Mouse (Mus musculus) lung, embryonic 15.5 days (tissue): ENCODE data around the gene Polr3gl. TPM values are rescaled to one million over a fixed set of nuclear protein-coding genes. Genes with fewer than 3 reads are reported as not detected.
A peak's percentile ranks its signal among the peaks of the same experiment; 100 is the strongest.

Source experiments
- ATAC-seq: fragments of 200-750 bp; cut with Nextera tagmentation; 2 replicates; pipeline ENCODE4 v1.8.0; 2017; ENCODE audit warnings: moderate number of reproducible peaks, borderline replicate concordance; ENCODE audit not compliant: low FRiP score, low TSS enrichment; ENCODE audit errors: extremely low read depth
- H3K27ac ChIP-seq: fragments of 300-500 bp; sonication (generic); 2 replicates; pipeline ENCODE4 v1.5.1; 2015; ENCODE audit warnings: moderate library complexity, mild to moderate bottlenecking, inconsistent platforms
- H3K27me3 ChIP-seq: fragments of 300-500 bp; sonication (generic); 2 replicates; pipeline ENCODE4 v1.6.1; 2015; ENCODE audit warnings: inconsistent platforms
- H3K36me3 ChIP-seq: fragments of 300-500 bp; sonication (generic); 2 replicates; pipeline ENCODE4 v1.6.1; 2015; ENCODE audit warnings: inconsistent platforms
- H3K4me1 ChIP-seq: fragments of 300-500 bp; sonication (generic); 2 replicates; pipeline ENCODE4 v1.6.1; 2015; ENCODE audit warnings: inconsistent platforms
- H3K4me2 ChIP-seq: fragments of 300-500 bp; sonication (generic); 2 replicates; pipeline ENCODE4 v1.6.1; 2015; ENCODE audit warnings: inconsistent platforms, mild to moderate bottlenecking, moderate library complexity
- H3K4me3 ChIP-seq: fragments of 300-500 bp; sonication (generic); 2 replicates; pipeline ENCODE4 v1.5.1; 2015; ENCODE audit warnings: mild to moderate bottlenecking, inconsistent platforms
- H3K9ac ChIP-seq: fragments of 300-500 bp; sonication (generic); 2 replicates; pipeline ENCODE4 v1.6.1; 2015; ENCODE audit warnings: inconsistent platforms
- H3K9me3 ChIP-seq: fragments of 300-500 bp; sonication (generic); 2 replicates; pipeline ENCODE4 v1.6.1; 2016; ENCODE audit warnings: inconsistent platforms
- WGBS: fragments of 180-500 bp; shearing (Covaris S2); methylation state at CpG from one replicate; pipeline ENCODE4 v1.1.7; 2015; 5-methylcytosine and 5-hydroxymethylcytosine counted together
- polyA plus RNA-seq: library from polyadenylated mRNA; unstranded; fragments of >200 nt; fragmentation: Nextera tagmentation; extraction: Ambion mirVana; gene quantifications from 2 replicates; pipeline ENCODE4 v1.2.1, GENCODE M21; 2015

The Polr3gl gene
- polyA plus RNA-seq, 1 experiment from 2014 or later: 39.8 TPM

GRCm38 (mm10) chr3:96558668-96559196, 35.2 kb downstream of the Polr3gl start:
- H3K4me3 ChIP-seq: peak overlapping the region; percentile 70
- H3K9me3 ChIP-seq: no peaks in the 10 kb centered on the region
- peak overlapping the region; percentile 76 for H3K4me2 ChIP-seq
- H3K4me1 ChIP-seq: peaks cover 75% of the 10 kb centered on the region
- WGBS: 16% methylated on average over 10 of the region's 10 CpGs
- H3K27me3 ChIP-seq: no peaks in the 10 kb centered on the region
- H3K9ac ChIP-seq: peak overlapping the region; percentile 80
- no peak for ATAC-seq
- H3K27ac ChIP-seq: peak overlapping the region; percentile 86
- H3K36me3 ChIP-seq: peaks cover 20% of the 10 kb centered on the region

DNA sequence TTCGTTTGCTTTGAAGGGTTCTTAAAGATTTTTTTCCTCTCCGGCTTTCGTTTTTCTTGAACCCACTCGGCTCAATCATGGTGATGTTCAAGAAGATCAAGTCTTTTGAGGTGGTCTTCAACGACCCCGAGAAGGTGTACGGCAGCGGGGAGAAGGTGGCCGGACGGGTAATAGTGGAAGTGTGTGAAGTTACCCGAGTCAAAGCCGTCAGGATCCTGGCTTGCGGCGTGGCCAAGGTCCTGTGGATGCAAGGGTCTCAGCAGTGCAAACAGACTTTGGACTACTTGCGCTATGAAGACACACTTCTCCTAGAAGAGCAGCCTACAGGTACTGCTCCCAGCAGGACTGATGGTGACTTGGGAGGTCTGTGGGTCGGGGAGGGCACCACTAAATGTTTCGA, 35.8 kb downstream of the Polr3gl start:
- Histone ChIP-seq H3K27ac (peak overlapping the region; percentile 86), H3K9me3 (no peaks in the 10 kb centered on the region), H3K4me3 (peak overlapping the region; percentile 70), H3K9ac (peak overlapping the region; percentile 80), H3K36me3 (peaks cover 20% of the 10 kb centered on the region), H3K4me2 (peak overlapping the region; percentile 76), H3K4me1 (peaks cover 69% of the 10 kb centered on the region), H3K27me3 (no peaks in the 10 kb centered on the region)
- under 1% methylated on average over 17 of the region's 17 CpGs for WGBS
- no peak for ATAC-seq

DNA sequence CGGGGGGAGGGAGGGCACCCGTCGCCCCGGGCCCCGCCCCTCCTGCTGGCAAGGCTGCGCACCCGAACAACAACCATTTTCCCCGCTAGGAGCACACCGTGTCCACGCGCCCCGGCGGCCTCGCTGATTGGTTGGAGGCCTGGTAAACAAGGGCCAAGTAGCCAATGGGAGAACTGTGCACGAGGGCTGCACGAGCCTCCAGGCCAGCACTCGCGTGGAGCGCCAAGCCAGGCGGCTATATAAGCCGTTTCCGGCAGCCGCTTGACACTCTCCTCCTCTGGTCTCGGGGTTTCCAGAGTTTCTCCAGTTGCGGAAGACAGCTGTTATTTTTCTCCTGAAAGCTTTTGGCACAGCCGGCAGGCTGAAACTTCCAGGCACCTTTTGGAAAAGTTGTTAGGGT, 36.3 kb downstream of the Polr3gl start, which contains the start of gene Txnip:
Gene Txnip, plus strand, starts transcription at position 264 of the 400 bp plus-strand sequence.
- no peaks in the 10 kb centered on the region for H3K27me3 ChIP-seq
- H3K9ac ChIP-seq: peak within 1 kb of the TSS; percentile 80
- ATAC-seq: peak; percentile 98
- H3K4me3 ChIP-seq: peak within 1 kb of the TSS; percentile 70
- H3K27ac ChIP-seq: peak within 1 kb of the TSS; percentile 91
- 0% methylated on average over 26 of the region's 26 CpGs for WGBS
- peaks cover 20% of the 10 kb centered on the region for H3K36me3 ChIP-seq
- peak within 1 kb of the TSS; percentile 76 for H3K4me2 ChIP-seq
- no peaks in the 10 kb centered on the region for H3K9me3 ChIP-seq
- H3K4me1 ChIP-seq: peaks cover 68% of the 10 kb centered on the region

- H3K4me3 ChIP-seq: peak overlapping the region; percentile 70
- peak overlapping the region; percentile 91 for H3K27ac ChIP-seq
- H3K27me3 ChIP-seq: no peaks in the 10 kb centered on the region
- H3K4me2 ChIP-seq: peak overlapping the region; percentile 76
- WGBS: 4% methylated on average over 22 of the region's 22 CpGs
- H3K9me3 ChIP-seq: no peaks in the 10 kb centered on the region
- H3K36me3 ChIP-seq: peaks cover 20% of the 10 kb centered on the region
- ATAC-seq: no peak
- H3K9ac ChIP-seq: peak overlapping the region; percentile 40
- H3K4me1 ChIP-seq: peaks cover 62% of the 10 kb centered on the region
Measured at GRCm38 (mm10) chr3:96556651-96557635, 37.0 kb downstream of the Polr3gl start.

DNA sequence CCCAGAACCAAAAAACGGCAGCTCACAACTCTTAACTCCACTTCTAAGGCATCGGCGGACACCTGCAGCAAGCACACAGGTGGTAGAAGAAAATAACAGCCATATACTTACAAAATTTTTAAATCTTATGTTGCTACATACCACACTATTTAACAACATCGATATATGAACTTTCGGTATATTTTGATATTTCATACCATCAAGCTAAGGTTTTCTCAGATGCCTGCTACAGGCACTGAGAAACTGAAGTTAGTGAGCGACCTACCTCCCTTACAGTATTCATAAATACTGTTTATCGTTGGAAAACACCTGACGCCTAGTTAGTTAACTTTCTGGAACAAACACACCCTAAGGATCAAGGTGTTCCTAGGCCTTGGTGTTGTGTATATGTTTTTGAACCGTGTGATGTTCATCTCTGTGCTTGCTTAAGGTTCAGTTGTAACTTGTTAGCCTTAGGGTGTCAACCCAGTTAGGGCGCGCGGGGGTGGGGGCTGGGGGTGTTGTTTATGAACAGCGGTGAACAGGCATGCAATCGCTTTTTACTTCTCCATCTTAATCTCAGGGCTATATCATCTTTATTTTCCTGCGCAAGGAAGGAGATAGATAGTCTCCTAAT, 37.9 kb downstream of the Polr3gl start:
- H3K4me1 ChIP-seq: peaks cover 58% of the 10 kb centered on the region
- H3K4me3 ChIP-seq: peak overlapping the region; percentile 70; the same call in 1 of the 2 replicates
- no peaks in the 10 kb centered on the region for H3K27me3 ChIP-seq
- WGBS: 70% methylated on average over 15 of the region's 15 CpGs
- no peaks in the 10 kb centered on the region for H3K9me3 ChIP-seq
- peak overlapping the region; percentile 91 for H3K27ac ChIP-seq
- no peak overlapping the region for H3K9ac ChIP-seq
- H3K36me3 ChIP-seq: peaks cover 16% of the 10 kb centered on the region
- H3K4me2 ChIP-seq: peak overlapping the region; percentile 76
- no peak for ATAC-seq

GRCm38 (mm10) chr3:96555041-96555596, 38.9 kb downstream of the Polr3gl start:
- Histone ChIP-seq H3K4me3 (no peak overlapping the region), H3K9me3 (no peaks in the 10 kb centered on the region), H3K27me3 (no peaks in the 10 kb centered on the region), H3K4me2 (peak overlapping the region; percentile 76; the same call in 1 of the 2 replicates), H3K27ac (peak overlapping the region; percentile 91), H3K36me3 (peaks cover 7% of the 10 kb centered on the region), H3K9ac (no peak overlapping the region), H3K4me1 (peaks cover 48% of the 10 kb centered on the region)
- WGBS: 12% methylated on average over 12 of the region's 12 CpGs
- peak; percentile 56; the same call in 1 of the 2 replicates for ATAC-seq

- Histone ChIP-seq H3K27ac (peak overlapping the region; percentile 91), H3K4me2 (no peak overlapping the region), H3K27me3 (no peaks in the 10 kb centered on the region), H3K4me3 (no peak overlapping the region), H3K36me3 (no peaks in the 10 kb centered on the region), H3K9ac (no peak overlapping the region), H3K4me1 (peaks cover 39% of the 10 kb centered on the region), H3K9me3 (no peaks in the 10 kb centered on the region)
- no peak for ATAC-seq
- 75% methylated on average over 6 of the region's 6 CpGs for WGBS
Measured at GRCm38 (mm10) chr3:96554251-96554650, 39.7 kb downstream of the Polr3gl start.

DNA sequence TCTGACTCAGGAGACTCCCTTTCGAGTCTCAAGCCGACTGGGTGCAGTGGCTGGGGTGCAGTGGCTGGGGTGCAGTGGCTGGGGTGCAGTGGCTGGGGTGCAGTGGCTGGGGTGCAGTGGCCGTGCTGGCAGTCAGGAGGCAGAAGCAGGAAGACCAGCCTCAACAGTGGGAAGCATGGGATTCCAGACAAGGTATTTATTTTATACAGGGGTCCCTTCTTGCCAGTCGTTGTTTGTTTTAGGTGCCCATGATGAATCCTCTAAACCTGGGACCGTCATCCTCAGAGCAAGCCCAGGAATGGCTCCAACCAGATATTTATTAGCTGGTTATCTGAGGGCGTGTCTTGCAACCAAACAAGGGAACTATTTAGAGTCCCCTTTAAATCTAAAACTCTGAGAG, 40.4 kb downstream of the Polr3gl start:
- no peaks in the 10 kb centered on the region for H3K36me3 ChIP-seq
- H3K4me2 ChIP-seq: no peak overlapping the region
- ATAC-seq: no peak
- 73% methylated on average over 6 of the region's 6 CpGs for WGBS
- peaks cover 37% of the 10 kb centered on the region for H3K4me1 ChIP-seq
- no peaks in the 10 kb centered on the region for H3K9me3 ChIP-seq
- no peak overlapping the region for H3K9ac ChIP-seq
- H3K4me3 ChIP-seq: no peak overlapping the region
- H3K27me3 ChIP-seq: no peaks in the 10 kb centered on the region
- no peak overlapping the region for H3K27ac ChIP-seq

DNA sequence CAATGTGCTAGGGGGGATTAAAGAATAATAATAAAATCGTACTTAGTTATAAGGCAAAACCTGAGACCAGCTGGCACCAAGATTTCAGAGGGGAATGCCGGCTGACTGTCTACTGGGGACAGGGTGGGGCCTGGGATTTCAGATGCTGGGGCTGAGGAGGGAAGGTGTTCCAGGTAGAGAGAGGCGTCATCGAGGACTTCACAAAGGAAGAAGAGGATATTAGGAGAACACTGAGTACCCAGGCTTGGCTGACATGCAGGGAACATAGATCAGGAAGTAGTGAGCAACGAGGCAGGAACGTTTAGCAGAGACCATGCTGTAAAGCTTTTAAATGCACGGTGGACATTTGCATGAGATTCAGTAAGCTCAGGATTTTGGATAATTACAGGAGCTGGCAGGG, 42.1 kb downstream of the Polr3gl start:
- H3K27me3 ChIP-seq: no peaks in the 10 kb centered on the region
- peaks cover 36% of the 10 kb centered on the region for H3K4me1 ChIP-seq
- no peaks in the 10 kb centered on the region for H3K36me3 ChIP-seq
- H3K4me3 ChIP-seq: no peak overlapping the region
- H3K4me2 ChIP-seq: no peak overlapping the region
- 60% methylated on average over 7 of the region's 7 CpGs for WGBS
- no peak for ATAC-seq
- H3K9me3 ChIP-seq: no peaks in the 10 kb centered on the region
- H3K9ac ChIP-seq: no peak overlapping the region
- no peak overlapping the region for H3K27ac ChIP-seq

DNA sequence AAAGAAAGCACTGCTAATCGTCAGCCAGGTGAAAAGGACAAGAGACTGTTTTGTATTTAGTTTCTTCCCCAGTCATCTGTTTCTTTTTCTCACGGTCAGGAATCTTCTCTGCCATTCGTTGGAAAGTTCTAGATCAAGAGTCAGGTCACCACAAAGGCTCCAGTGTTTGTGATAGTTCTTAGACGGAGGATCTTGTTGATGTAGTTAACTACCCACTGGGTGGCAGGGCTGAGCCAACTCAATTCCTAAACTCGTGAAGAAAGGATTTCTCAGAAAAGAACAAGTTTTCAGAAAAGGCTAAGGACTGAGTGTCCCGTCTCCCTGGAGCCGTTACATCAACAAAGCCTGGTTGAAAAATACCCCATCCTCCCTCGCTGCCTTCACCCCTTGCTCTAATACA, 42.8 kb downstream of the Polr3gl start:
- H3K9ac ChIP-seq: no peak overlapping the region
- H3K27me3 ChIP-seq: no peaks in the 10 kb centered on the region
- no peaks in the 10 kb centered on the region for H3K36me3 ChIP-seq
- 7% methylated on average over 8 of the region's 8 CpGs for WGBS
- H3K27ac ChIP-seq: no peak overlapping the region
- ATAC-seq: no peak
- peaks cover 30% of the 10 kb centered on the region for H3K4me1 ChIP-seq
- no peak overlapping the region for H3K4me2 ChIP-seq
- no peak overlapping the region for H3K4me3 ChIP-seq
- H3K9me3 ChIP-seq: no peaks in the 10 kb centered on the region

DNA sequence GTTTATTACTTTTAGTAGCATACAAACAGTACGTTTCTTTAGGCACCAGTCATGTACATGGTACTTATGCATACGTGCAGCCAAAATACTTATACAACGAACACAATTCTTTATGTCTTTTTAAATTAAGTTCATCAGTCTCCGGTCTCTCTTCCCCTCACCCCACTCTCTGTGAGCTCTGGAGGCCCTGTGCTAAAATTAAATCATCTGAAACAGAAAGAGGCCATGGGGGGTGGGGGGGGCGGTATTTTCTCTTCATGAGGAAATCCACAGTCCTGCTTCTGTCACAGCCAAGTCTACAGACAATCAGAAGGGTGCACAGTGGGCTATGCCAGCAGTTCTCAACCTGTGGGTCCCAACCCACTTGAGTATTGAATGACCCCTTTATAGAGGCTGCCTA, 44.6 kb downstream of the Polr3gl start:
- H3K4me3 ChIP-seq: no peak overlapping the region
- no peak overlapping the region for H3K27ac ChIP-seq
- peaks cover 11% of the 10 kb centered on the region for H3K4me1 ChIP-seq
- H3K4me2 ChIP-seq: no peak overlapping the region
- H3K9me3 ChIP-seq: no peaks in the 10 kb centered on the region
- no peaks in the 10 kb centered on the region for H3K36me3 ChIP-seq
- H3K9ac ChIP-seq: no peak overlapping the region
- no peak for ATAC-seq
- H3K27me3 ChIP-seq: no peaks in the 10 kb centered on the region
- whole genome bisulfite sequencing: 78% methylated on average over 5 of the region's 5 CpGs
